Mouse (Mus musculus) heart, embryonic 15.5 days (tissue): ENCODE measurements around the gene 1700023F06Rik. TPM values are rescaled to one million over a fixed set of nuclear protein-coding genes. Genes with fewer than 3 reads are reported as not detected.
"Not testable (repeated sequence)": the region's sequence is repeated elsewhere in the genome, so short reads cannot be mapped to it uniquely, and the experiment has no call there.

Experiments
- ATAC-seq: fragments of 200-750 bp; cut with Nextera tagmentation; replicated peaks from 2 replicates; pipeline ENCODE4 v1.8.0; 2017; ENCODE audit warnings: low read depth, moderate TSS enrichment; ENCODE audit not compliant: insufficient number of reproducible peaks, insufficient read depth, low FRiP score
- H3K27ac ChIP-seq: fragments of 300-500 bp; sonication (generic); 2 replicates; pipeline ENCODE4 v1.5.1; 2015; ENCODE audit warnings: mild to moderate bottlenecking, inconsistent platforms
- H3K27me3 ChIP-seq: fragments of 300-500 bp; sonication (generic); 2 replicates; pipeline ENCODE4 v1.6.1; 2015; ENCODE audit warnings: inconsistent platforms
- H3K36me3 ChIP-seq: fragments of 300-500 bp; sonication (generic); 2 replicates; pipeline ENCODE4 v1.6.1; 2015; ENCODE audit warnings: mild to moderate bottlenecking, inconsistent platforms
- H3K4me1 ChIP-seq: fragments of 300-500 bp; sonication (generic); replicated peaks from 2 replicates; pipeline ENCODE4 v1.6.1; 2015; ENCODE audit warnings: inconsistent platforms
- H3K4me2 ChIP-seq: fragments of 300-500 bp; sonication (generic); 2 replicates; pipeline ENCODE4 v1.6.1; 2015; ENCODE audit warnings: inconsistent platforms, mild to moderate bottlenecking, moderate library complexity
- H3K4me3 ChIP-seq: fragments of 300-500 bp; sonication (generic); 2 replicates; pipeline ENCODE4 v1.5.1; 2015; ENCODE audit warnings: mild to moderate bottlenecking, inconsistent platforms
- H3K9ac ChIP-seq: fragments of 300-500 bp; sonication (generic); 2 replicates; pipeline ENCODE4 v1.6.1; 2015; ENCODE audit warnings: mild to moderate bottlenecking, inconsistent platforms
- H3K9me3 ChIP-seq: fragments of 300-500 bp; sonication (generic); replicated peaks from 2 replicates; pipeline ENCODE4 v1.6.1; 2016; ENCODE audit warnings: inconsistent platforms
- WGBS: fragments of 180-500 bp; shearing (Covaris S2); methylation state at CpG from one replicate; pipeline ENCODE4 v1.1.7; 2015; ENCODE audit warnings: mixed read lengths; 5-methylcytosine and 5-hydroxymethylcytosine counted together
- polyA plus RNA-seq: library from polyadenylated mRNA; unstranded; fragments of >200 nt; fragmentation: Nextera tagmentation; extraction: Ambion mirVana; gene quantifications from 2 replicates; pipeline ENCODE4 v1.2.1, GENCODE M21; 2015

The 1700023F06Rik gene
- polyA plus RNA-seq, 1 experiment from 2014 or later = 0.18 TPM

GRCm38 (mm10) chr11:103222718-103223117 is 14.4 kb upstream of the 1700023F06Rik start:
- Histone ChIP-seq H3K4me1 (peaks cover 11% of the 10 kb centered on the region), H3K36me3 (peaks cover 27% of the 10 kb centered on the region; the same call in 1 of the 2 replicates)
- H3K4me3 ChIP-seq, H3K27ac ChIP-seq, H3K9ac ChIP-seq, H3K9me3 ChIP-seq, H3K27me3 ChIP-seq, ATAC-seq, H3K4me2 ChIP-seq: not testable (repeated sequence)
- 87% methylated on average over 4 of the region's 4 CpGs for WGBS

GRCm38 (mm10) chr11:103221437-103221836 is 13.1 kb upstream of the 1700023F06Rik start:
- Histone ChIP-seq H3K36me3 (peaks cover 25% of the 10 kb centered on the region; the same call in 1 of the 2 replicates), H3K4me3 (no peak overlapping the region), H3K27ac (no peak overlapping the region), H3K4me1 (peaks cover 11% of the 10 kb centered on the region), H3K27me3 (no peaks in the 10 kb centered on the region), H3K9me3 (no peaks in the 10 kb centered on the region), H3K9ac (no peak overlapping the region), H3K4me2 (no peak overlapping the region)
- WGBS = 84% methylated on average over 6 of the region's 6 CpGs
- ATAC-seq = no peak

- H3K36me3 ChIP-seq = peaks cover 21% of the 10 kb centered on the region; the same call in 1 of the 2 replicates
- no peak overlapping the region for H3K27ac ChIP-seq
- 81% methylated on average over 4 of the region's 4 CpGs for WGBS
- no peaks in the 10 kb centered on the region for H3K9me3 ChIP-seq
- no peak for ATAC-seq
- peaks cover 11% of the 10 kb centered on the region for H3K4me1 ChIP-seq
- no peak overlapping the region for H3K9ac ChIP-seq
- H3K4me3 ChIP-seq = no peak overlapping the region
- no peak overlapping the region for H3K4me2 ChIP-seq
- H3K27me3 ChIP-seq = no peaks in the 10 kb centered on the region
Observed at GRCm38 (mm10) chr11:103219995-103220394, 11.6 kb upstream of the 1700023F06Rik start.

GRCm38 (mm10) chr11:103219259-103219658 is 10.9 kb upstream of the 1700023F06Rik start:
- 87% methylated on average over 5 of the region's 5 CpGs for WGBS
- no peaks in the 10 kb centered on the region for H3K27me3 ChIP-seq

GRCm38 (mm10) chr11:103218517-103218901 is 10.2 kb upstream of the 1700023F06Rik start:
- no peaks in the 10 kb centered on the region for H3K9me3 ChIP-seq

More at GRCm38 (mm10) chr11:103219259-103219658, 10.9 kb upstream of the 1700023F06Rik start:
- Histone ChIP-seq H3K9ac (no peak overlapping the region), H3K27ac (no peak overlapping the region), H3K36me3 (peaks cover 13% of the 10 kb centered on the region; the same call in 1 of the 2 replicates), H3K4me1 (peaks cover 11% of the 10 kb centered on the region), H3K4me2 (no peak overlapping the region), H3K4me3 (no peak overlapping the region), H3K9me3 (no peaks in the 10 kb centered on the region)
- ATAC-seq = no peak

GRCm38 (mm10) chr11:103217790-103218516 is 9.6 kb upstream of the 1700023F06Rik start, which contains the start of gene Spata32:
TSS of gene Spata32 (minus strand) at chr11:103218432.
- Histone ChIP-seq H3K9me3 (no peaks in the 10 kb centered on the region), H3K27ac (no peak within 1 kb of the TSS), H3K4me2 (peak within 1 kb of the TSS; percentile 94), H3K27me3 (no peaks in the 10 kb centered on the region), H3K4me1 (peaks cover 6% of the 10 kb centered on the region), H3K4me3 (peak within 1 kb of the TSS; percentile 57), H3K9ac (peak within 1 kb of the TSS; percentile 53), H3K36me3 (peaks cover 11% of the 10 kb centered on the region; the same call in 1 of the 2 replicates)
- WGBS = under 1% methylated on average over 45 of the region's 45 CpGs
- ATAC-seq = peak; percentile 54; the same call in 1 of the 2 replicates

More at GRCm38 (mm10) chr11:103218517-103218901, 10.2 kb upstream of the 1700023F06Rik start:
- H3K27me3 ChIP-seq = no peaks in the 10 kb centered on the region
- H3K36me3 ChIP-seq = peaks cover 11% of the 10 kb centered on the region; the same call in 1 of the 2 replicates
- no peak overlapping the region for H3K27ac ChIP-seq
- peaks cover 6% of the 10 kb centered on the region for H3K4me1 ChIP-seq
- peak overlapping the region; percentile 94 for H3K4me2 ChIP-seq
- WGBS = 30% methylated on average over 6 of the region's 6 CpGs
- peak overlapping the region; percentile 53; the same call in 1 of the 2 replicates for H3K9ac ChIP-seq
- H3K4me3 ChIP-seq = peak overlapping the region; percentile 57
- no peak for ATAC-seq

GRCm38 (mm10) chr11:103215355-103215754 is 7.0 kb upstream of the 1700023F06Rik start:
- peaks cover 4% of the 10 kb centered on the region; the same call in 1 of the 2 replicates for H3K36me3 ChIP-seq
- no peak overlapping the region for H3K4me2 ChIP-seq
- H3K4me3 ChIP-seq = no peak overlapping the region
- no peak overlapping the region for H3K27ac ChIP-seq
- H3K9me3 ChIP-seq = no peaks in the 10 kb centered on the region
- no peak overlapping the region for H3K9ac ChIP-seq
- H3K4me1 ChIP-seq = peaks cover 6% of the 10 kb centered on the region
- no peaks in the 10 kb centered on the region for H3K27me3 ChIP-seq
- no peak for ATAC-seq
- 65% methylated on average over 1 of the region's 1 CpGs for WGBS

- ATAC-seq = no peak
- H3K9me3 ChIP-seq = no peaks in the 10 kb centered on the region
- no peaks in the 10 kb centered on the region for H3K36me3 ChIP-seq
- no peak overlapping the region for H3K4me2 ChIP-seq
- H3K4me1 ChIP-seq = peaks cover 6% of the 10 kb centered on the region
- no peak overlapping the region for H3K9ac ChIP-seq
- no peak overlapping the region for H3K27ac ChIP-seq
- no peaks in the 10 kb centered on the region for H3K27me3 ChIP-seq
- H3K4me3 ChIP-seq = no peak overlapping the region
- WGBS = 81% methylated on average over 5 of the region's 5 CpGs
Observed at GRCm38 (mm10) chr11:103213712-103214111, 5.4 kb upstream of the 1700023F06Rik start.

GRCm38 (mm10) chr11:103210291-103210690 is 1.9 kb upstream of the 1700023F06Rik start:
- 62% methylated on average over 8 of the region's 8 CpGs for WGBS

GRCm38 (mm10) chr11:103206203-103206602 is 2.2 kb downstream of the 1700023F06Rik start:
- Histone ChIP-seq H3K27me3 (peaks cover 1% of the 10 kb centered on the region; the same call in 1 of the 2 replicates), H3K4me2 (no peak overlapping the region), H3K4me1 (peaks cover 7% of the 10 kb centered on the region), H3K9ac (no peak overlapping the region), H3K9me3 (no peaks in the 10 kb centered on the region), H3K4me3 (no peak overlapping the region), H3K36me3 (no peaks in the 10 kb centered on the region), H3K27ac (no peak overlapping the region)
- no peak for ATAC-seq
- 85% methylated on average over 6 of the region's 6 CpGs for WGBS

More at GRCm38 (mm10) chr11:103210291-103210690, 1.9 kb upstream of the 1700023F06Rik start:
- Histone ChIP-seq H3K27ac (no peak overlapping the region), H3K9me3 (no peaks in the 10 kb centered on the region), H3K4me3 (no peak overlapping the region), H3K4me2 (no peak overlapping the region), H3K36me3 (no peaks in the 10 kb centered on the region), H3K9ac (no peak overlapping the region), H3K4me1 (no peaks in the 10 kb centered on the region), H3K27me3 (no peaks in the 10 kb centered on the region)
- no peak for ATAC-seq

GRCm38 (mm10) chr11:103202376-103202775 is 6.0 kb downstream of the 1700023F06Rik start:
- Histone ChIP-seq H3K27me3 (peaks cover 38% of the 10 kb centered on the region), H3K4me2 (no peak overlapping the region), H3K36me3 (no peaks in the 10 kb centered on the region), H3K9ac (no peak overlapping the region), H3K27ac (no peak overlapping the region), H3K4me3 (no peak overlapping the region), H3K4me1 (peaks cover 25% of the 10 kb centered on the region), H3K9me3 (no peaks in the 10 kb centered on the region)
- ATAC-seq = no peak
